Mouse (Mus musculus) embryonic facial prominence, embryonic 13.5 days (tissue): ENCODE data around the gene Ccr10. TPM values are rescaled to one million over a fixed set of nuclear protein-coding genes. Genes with fewer than 3 reads are reported as not detected.
A peak's percentile ranks its signal among the peaks of the same experiment; 100 is the strongest.

Experiments used
- ATAC-seq: fragments of 200-750 bp; cut with Nextera tagmentation; 2 replicates; pipeline ENCODE4 v1.8.0; 2017; ENCODE audit warnings: low read depth; ENCODE audit not compliant: insufficient number of reproducible peaks, insufficient read depth, low FRiP score, low TSS enrichment
- H3K27ac ChIP-seq: fragments of 300-500 bp; sonication (generic); 2 replicates; pipeline ENCODE4 v1.5.1; 2015; ENCODE audit warnings: moderate library complexity, mild to moderate bottlenecking, inconsistent platforms
- H3K27me3 ChIP-seq: fragments of 300-500 bp; sonication (generic); 2 replicates; pipeline ENCODE4 v1.6.1; 2015; ENCODE audit warnings: mild to moderate bottlenecking, inconsistent platforms
- H3K36me3 ChIP-seq: fragments of 300-500 bp; sonication (generic); 2 replicates; pipeline ENCODE4 v1.6.1; 2015; ENCODE audit warnings: mild to moderate bottlenecking, inconsistent platforms
- H3K4me1 ChIP-seq: fragments of 300-500 bp; sonication (generic); 2 replicates; pipeline ENCODE4 v1.6.1; 2015; ENCODE audit warnings: inconsistent platforms
- H3K4me2 ChIP-seq: fragments of 300-500 bp; sonication (generic); 2 replicates; pipeline ENCODE4 v1.6.1; 2015; ENCODE audit warnings: moderate library complexity, mild to moderate bottlenecking, inconsistent platforms
- H3K4me3 ChIP-seq: fragments of 300-500 bp; sonication (generic); 2 replicates; pipeline ENCODE4 v1.5.1; 2015; ENCODE audit warnings: mild to moderate bottlenecking, inconsistent platforms
- H3K9ac ChIP-seq: fragments of 300-500 bp; sonication (generic); 2 replicates; pipeline ENCODE4 v1.6.1; 2015; ENCODE audit warnings: mild to moderate bottlenecking, inconsistent platforms
- H3K9me3 ChIP-seq: fragments of 300-500 bp; sonication (generic); 2 replicates; pipeline ENCODE4 v1.6.1; 2016; ENCODE audit warnings: inconsistent platforms
- WGBS: fragments of 180-500 bp; shearing (Covaris S2); methylation state at CpG from one replicate; pipeline ENCODE4 v1.1.7; 2015; ENCODE audit warnings: mixed read lengths; 5-methylcytosine and 5-hydroxymethylcytosine counted together
- polyA plus RNA-seq: library from polyadenylated mRNA; unstranded; fragments of >200 nt; fragmentation: Nextera tagmentation; extraction: Ambion mirVana; gene quantifications from 2 replicates; pipeline ENCODE4 v1.2.1, GENCODE M21; 2015

Ccr10 gene
- polyA plus RNA-seq, result 0.15 and 0.27 TPM in 2 replicates

DNA sequence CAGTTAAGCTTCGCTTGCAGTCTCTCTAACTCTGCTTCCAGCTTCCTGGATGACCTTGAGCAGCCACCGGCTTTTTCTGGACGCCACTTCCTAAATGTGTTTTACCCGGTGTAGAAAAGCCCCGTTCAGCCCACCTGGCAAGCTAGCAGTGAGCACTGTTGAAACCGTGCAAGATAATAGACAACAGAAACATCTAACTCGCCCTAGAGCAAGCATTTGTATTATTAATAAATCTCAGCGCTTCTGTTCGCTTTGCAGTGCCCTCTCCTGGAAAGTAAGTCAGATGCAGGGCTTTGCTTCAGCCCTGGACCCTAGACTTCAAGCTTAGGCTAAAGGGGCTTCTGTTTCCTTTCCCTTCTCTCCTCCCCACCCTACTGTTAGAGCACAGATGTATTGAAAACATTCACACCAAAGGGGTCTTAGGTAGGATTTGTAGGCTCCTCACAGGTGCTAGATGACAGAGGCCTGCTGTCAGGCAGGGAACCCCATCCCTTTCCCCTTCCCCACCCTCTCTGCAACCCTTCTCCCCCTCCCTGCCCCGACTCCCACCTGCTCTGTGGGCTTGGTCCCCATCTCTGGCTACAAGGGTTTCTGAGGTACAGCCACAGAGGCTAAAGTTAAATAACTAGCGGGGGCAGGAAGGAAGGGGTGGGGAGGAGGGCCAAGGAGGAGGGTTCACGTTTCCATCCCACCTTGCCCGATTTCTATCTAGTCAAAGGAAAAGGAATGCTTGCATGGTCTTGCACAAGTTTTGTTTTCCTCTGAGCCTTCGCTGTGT is at the start of gene Ccr10:
Ccr10 (minus strand) TSS at position 593 of the 778 bp plus-strand sequence.
- peak within 1 kb of the TSS; percentile 39 for H3K4me3 ChIP-seq
- no peak for ATAC-seq
- WGBS, result 12% methylated on average over 14 of the region's 14 CpGs
- peaks cover 76% of the 10 kb centered on the region for H3K27me3 ChIP-seq
- peak within 1 kb of the TSS; percentile 67 for H3K4me2 ChIP-seq
- H3K4me1 ChIP-seq, result peaks cover 68% of the 10 kb centered on the region
- peak within 1 kb of the TSS; percentile 56; the same call in 1 of the 2 replicates for H3K9ac ChIP-seq
- no peak within 1 kb of the TSS for H3K27ac ChIP-seq
- H3K36me3 ChIP-seq, result no peaks in the 10 kb centered on the region
- no peaks in the 10 kb centered on the region for H3K9me3 ChIP-seq

DNA sequence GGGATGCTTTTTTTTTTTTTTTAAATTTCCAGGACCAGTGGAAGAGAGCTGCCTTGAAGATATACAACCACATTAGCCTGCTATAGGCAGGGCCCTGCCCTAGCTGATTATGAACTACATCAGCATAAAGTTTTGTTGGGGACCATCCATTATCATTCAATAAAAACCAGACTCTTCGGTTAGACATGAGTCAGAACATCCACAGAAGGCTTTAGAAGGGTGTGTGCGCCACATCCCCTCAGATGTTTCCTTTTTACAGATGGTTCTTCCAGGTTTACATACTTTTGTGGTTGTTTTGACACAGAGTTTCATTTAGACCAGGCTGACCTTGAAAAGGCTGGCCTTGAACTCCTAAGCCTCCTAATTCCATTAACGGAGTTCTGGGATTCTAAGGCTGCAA is 49.1 kb upstream of the Ccr10 start:
- Histone ChIP-seq H3K36me3 (peaks cover 3% of the 10 kb centered on the region; the same call in 1 of the 2 replicates), H3K9ac (no peak overlapping the region), H3K4me2 (no peak overlapping the region), H3K4me1 (peaks cover 21% of the 10 kb centered on the region), H3K27ac (no peak overlapping the region), H3K27me3 (no peaks in the 10 kb centered on the region), H3K9me3 (no peaks in the 10 kb centered on the region), H3K4me3 (no peak overlapping the region)
- no peak for ATAC-seq
- WGBS, result 88% methylated on average over 3 of the region's 3 CpGs

GRCm38 (mm10) chr11:101221306-101221986 is 46.2 kb upstream of the Ccr10 start:
- WGBS, result 88% methylated on average over 8 of the region's 8 CpGs
- no peak for ATAC-seq
- peaks cover 16% of the 10 kb centered on the region for H3K4me1 ChIP-seq
- H3K4me2 ChIP-seq, result no peak overlapping the region
- no peak overlapping the region for H3K27ac ChIP-seq
- no peaks in the 10 kb centered on the region for H3K9me3 ChIP-seq
- peaks cover 18% of the 10 kb centered on the region for H3K36me3 ChIP-seq
- H3K27me3 ChIP-seq, result no peaks in the 10 kb centered on the region
- no peak overlapping the region for H3K4me3 ChIP-seq
- no peak overlapping the region for H3K9ac ChIP-seq

DNA sequence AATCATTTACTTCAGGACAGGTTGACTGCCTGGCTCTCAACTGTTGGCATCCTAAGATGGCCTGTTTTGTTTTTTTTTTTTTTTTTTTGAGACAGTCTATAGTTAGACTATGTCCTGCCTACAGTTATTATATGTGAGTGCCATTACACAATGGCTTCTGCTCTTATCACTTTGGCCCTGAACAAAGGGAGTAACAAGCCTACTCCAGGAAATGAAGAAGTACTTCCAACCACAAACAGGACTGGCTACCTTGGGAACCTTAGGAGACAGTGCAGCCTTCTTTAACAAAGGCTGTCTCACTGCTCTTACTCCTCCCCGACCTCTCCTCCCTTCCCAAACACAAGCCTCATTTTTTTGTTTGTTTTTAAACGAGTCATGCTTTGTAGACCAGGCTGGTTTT is 45.6 kb upstream of the Ccr10 start:
- Histone ChIP-seq H3K27me3 (no peaks in the 10 kb centered on the region), H3K36me3 (peaks cover 19% of the 10 kb centered on the region), H3K4me2 (no peak overlapping the region), H3K9ac (no peak overlapping the region), H3K27ac (no peak overlapping the region), H3K9me3 (no peaks in the 10 kb centered on the region), H3K4me3 (no peak overlapping the region), H3K4me1 (peaks cover 16% of the 10 kb centered on the region)
- no peak for ATAC-seq
- WGBS, result 60% methylated on average over 2 of the region's 2 CpGs

DNA sequence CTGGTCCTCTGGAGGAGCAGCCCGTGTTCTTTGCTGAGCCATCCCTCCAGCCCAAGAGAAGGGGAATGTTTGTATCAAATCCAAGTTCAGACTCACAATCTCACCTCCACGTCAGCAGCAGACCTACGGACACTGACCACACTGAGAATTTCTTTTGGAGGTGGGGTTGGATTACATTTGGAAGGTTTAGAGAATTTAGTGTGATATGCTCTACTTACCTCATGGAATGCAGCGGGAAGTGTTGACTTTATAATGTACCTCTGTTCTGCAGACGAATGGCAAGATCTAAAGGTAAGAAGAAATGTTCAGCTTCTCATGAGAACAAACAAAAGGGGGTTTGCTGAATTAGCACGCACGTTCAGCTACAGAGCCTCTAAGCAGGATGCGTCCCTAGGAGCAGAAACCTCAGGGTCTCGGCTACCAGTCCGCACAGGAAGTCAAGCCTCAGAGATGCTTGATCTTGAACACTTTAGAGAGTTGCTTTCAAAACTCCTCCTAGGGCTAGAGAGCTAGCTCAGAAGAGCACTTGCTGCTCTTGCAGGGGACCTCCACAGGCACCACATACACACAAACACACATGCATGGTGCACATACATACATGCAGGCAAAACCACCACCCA is 43.3 kb upstream of the Ccr10 start:
- no peak for ATAC-seq
- no peak overlapping the region for H3K4me2 ChIP-seq

DNA sequence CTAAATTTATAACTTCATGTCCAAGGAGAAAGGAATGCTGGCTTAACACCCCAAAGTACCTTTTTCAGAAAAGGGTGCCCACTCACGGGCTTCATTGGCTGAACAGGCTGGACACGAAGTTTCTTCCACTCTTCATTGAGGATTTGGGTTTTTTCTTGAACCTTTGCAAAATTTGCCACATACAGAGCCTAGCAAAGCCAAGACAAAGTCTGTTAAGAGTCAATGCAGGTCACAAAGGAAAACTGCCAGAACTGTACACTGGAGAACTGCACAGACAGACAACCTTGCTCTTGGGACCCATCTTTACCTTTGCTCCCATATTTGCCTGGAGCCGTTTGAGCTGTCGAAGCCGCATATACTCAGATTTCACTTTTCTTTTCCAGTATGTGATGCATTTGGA is 41.7 kb upstream of the Ccr10 start:
- Histone ChIP-seq H3K4me3 (no peak overlapping the region), H3K4me1 (no peaks in the 10 kb centered on the region), H3K36me3 (peaks cover 49% of the 10 kb centered on the region), H3K27ac (no peak overlapping the region), H3K9me3 (no peaks in the 10 kb centered on the region), H3K4me2 (no peak overlapping the region), H3K9ac (no peak overlapping the region), H3K27me3 (no peaks in the 10 kb centered on the region)
- 84% methylated on average over 5 of the region's 5 CpGs for WGBS
- no peak for ATAC-seq

More for the DNA sequence above, 43.3 kb upstream of the Ccr10 start:
- no peak overlapping the region for H3K4me3 ChIP-seq
- H3K36me3 ChIP-seq, result peaks cover 41% of the 10 kb centered on the region
- H3K4me1 ChIP-seq, result no peaks in the 10 kb centered on the region
- no peaks in the 10 kb centered on the region for H3K27me3 ChIP-seq
- no peak overlapping the region for H3K9ac ChIP-seq
- H3K9me3 ChIP-seq, result no peaks in the 10 kb centered on the region
- H3K27ac ChIP-seq, result no peak overlapping the region
- WGBS, result 79% methylated on average over 10 of the region's 10 CpGs

DNA sequence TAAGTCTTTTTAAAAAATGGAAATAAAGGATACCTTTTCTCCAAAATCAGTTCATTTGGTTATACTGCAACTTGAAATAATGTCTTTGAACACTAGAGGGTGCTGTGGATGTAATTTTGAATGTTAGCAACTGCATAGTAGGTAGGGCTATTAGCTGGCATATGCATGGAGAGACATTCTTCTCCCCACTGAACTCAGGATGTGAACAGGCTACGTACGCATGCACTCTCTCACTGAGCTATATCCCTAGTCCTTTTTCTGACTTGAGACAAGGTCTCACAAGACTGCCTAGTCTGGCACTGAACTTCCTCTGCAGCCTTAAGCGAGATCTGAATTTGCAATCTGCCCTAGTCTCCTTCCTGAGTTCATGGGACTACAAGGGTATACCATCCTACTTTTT is 36.7 kb upstream of the Ccr10 start:
- Histone ChIP-seq H3K4me2 (no peak overlapping the region), H3K27me3 (no peaks in the 10 kb centered on the region), H3K27ac (no peak overlapping the region), H3K4me1 (no peaks in the 10 kb centered on the region), H3K9me3 (no peaks in the 10 kb centered on the region), H3K36me3 (peaks cover 74% of the 10 kb centered on the region), H3K4me3 (no peak overlapping the region), H3K9ac (no peak overlapping the region)
- no peak for ATAC-seq
- WGBS, result 39% methylated on average over 3 of the region's 3 CpGs

DNA sequence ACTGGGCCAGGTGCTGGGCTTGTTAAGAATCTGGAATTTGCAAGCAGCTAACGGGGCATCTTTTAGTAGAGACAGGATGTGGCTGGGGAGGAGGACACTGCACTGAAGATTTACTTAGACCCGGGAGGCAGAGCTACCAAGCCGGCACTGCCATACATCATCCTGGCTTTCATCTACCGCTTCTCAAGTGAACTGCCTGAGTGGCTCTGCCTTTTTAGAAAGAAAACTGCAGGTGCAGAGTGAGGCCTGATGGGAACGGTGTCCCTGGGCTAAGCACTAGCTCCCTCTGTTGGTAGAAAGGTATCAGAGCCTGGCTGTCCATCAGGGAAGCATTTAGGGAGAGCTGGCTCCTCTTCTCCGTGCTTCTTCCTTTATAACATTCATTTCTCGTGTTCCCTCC is 25.7 kb upstream of the Ccr10 start:
- Histone ChIP-seq H3K4me2 (no peak overlapping the region), H3K9ac (no peak overlapping the region), H3K9me3 (no peaks in the 10 kb centered on the region), H3K36me3 (peaks cover 75% of the 10 kb centered on the region), H3K4me3 (no peak overlapping the region), H3K4me1 (no peaks in the 10 kb centered on the region), H3K27me3 (no peaks in the 10 kb centered on the region), H3K27ac (no peak overlapping the region)
- 31% methylated on average over 7 of the region's 7 CpGs for WGBS
- no peak for ATAC-seq

DNA sequence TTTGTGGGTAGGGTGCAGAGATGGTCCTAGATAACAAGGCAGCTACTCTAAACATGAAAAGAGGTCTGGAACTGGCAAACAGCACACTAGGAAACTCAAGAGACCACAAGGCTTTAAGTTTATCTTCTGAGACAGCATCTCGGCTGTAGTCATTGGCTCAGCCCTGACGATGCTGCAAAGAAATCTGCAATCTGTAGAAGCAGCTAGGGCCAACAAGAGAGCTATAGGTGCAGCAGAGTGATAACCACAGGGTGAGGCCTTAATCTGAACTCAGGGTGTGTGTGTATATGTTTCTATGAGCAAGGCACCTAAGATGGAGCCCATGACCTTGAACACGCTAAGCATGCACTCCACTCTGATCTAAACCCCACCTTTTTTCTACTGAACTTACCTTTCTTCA is 24.3 kb upstream of the Ccr10 start:
- Histone ChIP-seq H3K9ac (no peak overlapping the region), H3K4me3 (no peak overlapping the region), H3K4me2 (no peak overlapping the region), H3K4me1 (no peaks in the 10 kb centered on the region), H3K27me3 (no peaks in the 10 kb centered on the region), H3K9me3 (no peaks in the 10 kb centered on the region), H3K36me3 (peaks cover 86% of the 10 kb centered on the region), H3K27ac (no peak overlapping the region)
- 87% methylated on average over 3 of the region's 3 CpGs for WGBS
- ATAC-seq, result no peak

DNA sequence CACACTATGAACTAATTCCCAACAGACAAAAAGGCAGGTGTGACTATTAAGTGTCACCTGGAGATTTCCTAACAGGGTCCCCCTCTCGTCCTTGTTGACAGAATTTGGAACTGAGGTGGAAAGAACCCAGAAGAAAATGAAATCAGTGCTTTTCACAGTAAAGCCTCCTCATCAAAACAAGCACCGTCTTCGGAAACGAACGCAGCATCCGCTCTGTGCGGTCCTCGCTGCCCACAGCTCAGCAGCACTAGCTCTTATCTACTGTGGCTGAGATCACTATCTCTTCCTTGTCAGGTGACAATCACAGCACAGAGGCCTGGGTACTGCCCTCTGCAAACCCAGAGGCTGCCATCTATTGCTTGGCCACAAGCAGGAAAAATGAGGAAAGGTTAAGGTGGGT is 20.9 kb upstream of the Ccr10 start:
- no peak for ATAC-seq
- no peak overlapping the region for H3K9ac ChIP-seq
- no peak overlapping the region for H3K27ac ChIP-seq
- H3K4me1 ChIP-seq, result 0 out of 2 replicates have a peak, but pooled peaks cover 3% of the 10 kb centered on the region
- H3K9me3 ChIP-seq, result no peaks in the 10 kb centered on the region
- no peaks in the 10 kb centered on the region for H3K27me3 ChIP-seq
- no peak overlapping the region for H3K4me3 ChIP-seq
- H3K36me3 ChIP-seq, result peaks cover 86% of the 10 kb centered on the region
- WGBS, result 90% methylated on average over 8 of the region's 8 CpGs
- H3K4me2 ChIP-seq, result no peak overlapping the region

DNA sequence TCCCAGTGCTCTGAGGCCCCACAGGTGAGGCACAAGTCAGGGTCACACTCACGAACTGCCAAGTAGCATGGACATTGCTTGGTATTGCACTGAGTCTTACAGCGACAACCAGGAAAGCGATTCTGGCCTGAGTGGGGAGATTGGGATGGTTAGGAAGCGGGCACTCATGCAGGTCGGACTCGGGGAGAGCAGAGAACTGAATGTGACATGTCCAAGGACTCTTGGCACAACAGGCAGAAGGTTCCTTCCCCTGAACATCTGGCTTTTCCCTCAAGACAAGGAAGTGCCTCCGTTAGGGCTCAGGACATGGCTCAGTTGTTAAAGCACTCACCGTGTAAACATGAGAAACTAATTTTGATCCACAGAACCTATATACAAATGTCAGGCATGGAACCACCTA is 20.3 kb upstream of the Ccr10 start:
- peaks cover 83% of the 10 kb centered on the region for H3K36me3 ChIP-seq
- no peak overlapping the region for H3K4me3 ChIP-seq
- 85% methylated on average over 8 of the region's 8 CpGs for WGBS
- H3K27me3 ChIP-seq, result no peaks in the 10 kb centered on the region
- no peak overlapping the region for H3K27ac ChIP-seq
- H3K4me1 ChIP-seq, result peaks cover 8% of the 10 kb centered on the region
- no peak overlapping the region for H3K9ac ChIP-seq
- no peak overlapping the region for H3K4me2 ChIP-seq
- no peak for ATAC-seq
- no peaks in the 10 kb centered on the region for H3K9me3 ChIP-seq

GRCm38 (mm10) chr11:101195101-101195500 is 19.9 kb upstream of the Ccr10 start:
- 73% methylated on average over 1 of the region's 1 CpGs for WGBS
- no peak overlapping the region for H3K9ac ChIP-seq
- H3K4me2 ChIP-seq, result no peak overlapping the region
- H3K4me1 ChIP-seq, result peaks cover 12% of the 10 kb centered on the region
- H3K4me3 ChIP-seq, result no peak overlapping the region
- H3K36me3 ChIP-seq, result peaks cover 78% of the 10 kb centered on the region
- no peak for ATAC-seq
- no peaks in the 10 kb centered on the region for H3K9me3 ChIP-seq
- no peaks in the 10 kb centered on the region for H3K27me3 ChIP-seq
- no peak overlapping the region for H3K27ac ChIP-seq
